Mouse (Mus musculus): ENCODE data around the gene Vmn2r115. TPM values are rescaled to one million over a fixed set of nuclear protein-coding genes. Genes with fewer than 3 reads are reported as not detected.
"Not testable (repeated sequence)": the region's sequence is repeated elsewhere in the genome, so short reads cannot be mapped to it uniquely, and the experiment has no call there.

Gene Vmn2r115
- not detected in 2 replicates for polyA plus RNA-seq (2015; fragmentation: Nextera tagmentation; extraction: Ambion mirVana)

DNA sequence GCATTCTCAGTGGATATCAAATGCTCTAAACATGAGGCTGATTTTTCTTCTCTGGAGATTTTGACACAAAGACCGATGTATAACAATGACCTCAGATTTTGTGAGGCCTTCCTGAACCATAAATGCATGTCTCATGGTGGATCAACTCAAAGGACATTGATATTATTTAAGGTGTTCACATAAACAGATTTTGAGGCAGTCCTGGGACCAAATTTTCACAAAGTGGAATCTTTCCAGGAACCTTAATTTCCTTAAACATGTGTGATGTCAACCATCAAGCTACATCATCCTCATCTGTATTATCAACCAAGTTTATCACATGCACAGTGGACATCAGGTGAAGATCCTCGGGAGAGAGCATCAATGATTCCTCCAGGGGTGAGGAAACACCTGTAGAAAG is at the start of gene Vmn2r115:
Vmn2r115 (plus strand) TSS at position 301 of the 400 bp plus-strand sequence.
- not testable (repeated sequence) for H3K9me3 ChIP-seq; H3K4me1 ChIP-seq; H3K27me3 ChIP-seq (replicated peaks); H3K4me2 ChIP-seq; ATAC-seq (ENCODE audit: insufficient read depth, low FRiP score, low read depth); H3K27ac ChIP-seq; H3K36me3 ChIP-seq; H3K9ac ChIP-seq; H3K4me3 ChIP-seq (replicated peaks)
- WGBS = 44% methylated on average over 2 of the region's 2 CpGs

DNA sequence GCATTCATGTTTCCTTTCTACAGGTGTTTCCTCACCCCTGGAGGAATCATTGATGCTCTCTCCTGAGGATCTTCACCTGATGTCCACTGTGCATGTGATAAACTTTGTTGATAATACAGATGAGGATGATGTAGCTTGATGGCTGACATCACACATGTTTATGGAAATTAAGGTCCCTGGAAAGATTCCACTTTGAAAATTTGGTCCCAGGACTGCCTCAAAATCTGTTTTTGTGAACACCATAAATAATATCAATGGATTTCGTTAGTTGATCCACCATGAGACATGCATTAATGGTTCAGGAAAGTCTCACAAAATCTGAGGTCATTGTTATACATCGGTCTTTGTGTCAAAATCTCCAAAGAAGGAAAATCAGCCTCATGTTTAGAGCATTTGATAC is 31.1 kb upstream of the Vmn2r115 start, which contains the start of gene Vmn2r114:
Vmn2r114 (minus strand) TSS at position 101 of the 400 bp plus-strand sequence.
- not testable (repeated sequence) for H3K4me2 ChIP-seq; H3K27me3 ChIP-seq (replicated peaks); H3K4me1 ChIP-seq; H3K9ac ChIP-seq; H3K36me3 ChIP-seq; H3K4me3 ChIP-seq (replicated peaks); H3K27ac ChIP-seq; ATAC-seq (ENCODE audit: insufficient read depth, low FRiP score, low read depth); H3K9me3 ChIP-seq
- WGBS = 76% methylated on average over 2 of the region's 2 CpGs

DNA sequence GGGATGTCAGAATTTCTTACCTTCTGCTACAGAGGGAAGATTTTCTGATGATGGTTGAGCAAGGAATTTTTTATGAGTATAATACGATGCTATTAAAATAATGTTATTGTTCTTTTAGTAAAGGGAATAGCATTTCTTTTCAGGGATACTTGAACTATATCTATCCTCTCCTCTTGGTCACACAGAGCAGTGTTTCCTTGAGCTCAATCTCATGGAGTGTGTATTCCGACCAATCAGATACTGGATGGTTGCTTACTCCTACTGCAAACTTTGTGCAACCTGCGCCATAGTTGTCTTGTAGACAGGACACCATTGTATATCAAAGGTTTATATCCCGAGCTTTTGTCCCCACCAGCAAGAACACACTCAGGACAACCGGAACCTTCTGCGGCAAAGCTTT is 12.9 kb upstream of the Vmn2r115 start:
- H3K4me3 ChIP-seq (replicated peaks) = no peak overlapping the region
- WGBS = 73% methylated on average over 6 of the region's 6 CpGs
- no peak for ATAC-seq (ENCODE audit: insufficient read depth, low FRiP score, low read depth)
- H3K27ac ChIP-seq = no peak overlapping the region
- no peaks in the 10 kb centered on the region for H3K9me3 ChIP-seq
- H3K27me3 ChIP-seq (replicated peaks) = no peaks in the 10 kb centered on the region
- H3K4me2 ChIP-seq = no peak overlapping the region
- H3K4me1 ChIP-seq = no peaks in the 10 kb centered on the region
- no peak overlapping the region for H3K9ac ChIP-seq
- H3K36me3 ChIP-seq = no peaks in the 10 kb centered on the region

DNA sequence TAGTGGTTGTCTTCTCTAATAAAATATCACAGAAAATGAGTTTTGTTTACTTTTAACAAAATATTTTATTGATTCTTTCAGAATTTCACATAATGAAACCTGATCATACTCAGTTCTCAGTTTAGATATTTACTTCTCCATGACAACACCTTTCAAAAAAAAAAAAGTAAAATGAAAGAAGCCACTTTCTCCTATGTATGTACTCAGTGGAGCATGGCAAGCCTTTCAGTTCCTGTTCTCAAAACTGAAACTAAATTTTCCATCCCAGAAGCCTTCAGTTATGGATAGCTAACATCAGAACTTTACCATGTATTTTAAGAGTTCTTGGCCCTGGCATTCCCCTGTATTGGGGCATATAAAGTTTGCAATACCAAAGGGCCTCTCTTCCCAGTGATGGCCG is 8.1 kb downstream of the Vmn2r115 start:
- H3K36me3 ChIP-seq = no peaks in the 10 kb centered on the region
- no peak overlapping the region for H3K4me2 ChIP-seq
- H3K4me3 ChIP-seq (replicated peaks) = no peak overlapping the region
- H3K9me3 ChIP-seq = no peaks in the 10 kb centered on the region
- no peak for ATAC-seq (ENCODE audit: insufficient read depth, low FRiP score, low read depth)
- 72% methylated on average over 1 of the region's 1 CpGs for WGBS
- no peaks in the 10 kb centered on the region for H3K4me1 ChIP-seq
- H3K27me3 ChIP-seq (replicated peaks) = no peaks in the 10 kb centered on the region
- no peak overlapping the region for H3K9ac ChIP-seq
- no peak overlapping the region for H3K27ac ChIP-seq

DNA sequence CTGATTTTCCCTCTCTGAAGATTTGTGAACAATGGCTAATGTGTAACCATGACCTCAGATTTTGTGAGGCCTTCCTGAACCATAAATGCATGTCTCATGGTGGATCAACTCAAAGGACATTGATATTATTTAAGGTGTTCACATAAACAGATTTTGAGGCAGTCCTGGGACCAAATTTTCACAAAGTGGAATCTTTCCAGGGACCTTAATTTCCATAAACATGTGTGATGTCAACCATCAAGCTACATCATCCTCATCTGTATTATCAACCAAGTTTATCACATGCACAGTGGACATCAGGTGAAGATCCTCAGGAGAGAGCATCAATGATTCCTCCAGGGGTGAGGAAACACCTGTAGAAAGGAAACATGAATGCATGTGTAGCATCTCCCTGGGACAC is 40.8 kb downstream of the Vmn2r115 start, which contains the start of gene Vmn2r116:
Vmn2r116 (plus strand) TSS at position 301 of the 400 bp plus-strand sequence.
- H3K27ac ChIP-seq = not testable (repeated sequence)

More for the DNA sequence above, 40.8 kb downstream of the Vmn2r115 start, which contains the start of gene Vmn2r116:
- not testable (repeated sequence) for H3K4me3 ChIP-seq (replicated peaks); H3K27me3 ChIP-seq (replicated peaks); ATAC-seq (ENCODE audit: insufficient read depth, low FRiP score, low read depth); H3K9ac ChIP-seq; H3K9me3 ChIP-seq; H3K36me3 ChIP-seq; H3K4me1 ChIP-seq; H3K4me2 ChIP-seq

Other genes starting within 250 kb of the Vmn2r115 start
- gene Zfp40, start 150.5 kb upstream of the Vmn2r115 start, polyA plus RNA-seq (2015; fragmentation: Nextera tagmentation; extraction: Ambion mirVana) = 9.7 and 10.3 TPM in 2 replicates
- gene Vmn2r114, start 31.2 kb upstream of the Vmn2r115 start, polyA plus RNA-seq (2015; fragmentation: Nextera tagmentation; extraction: Ambion mirVana) = not detected in 2 replicates
- gene Vmn2r116, start 40.9 kb downstream of the Vmn2r115 start, polyA plus RNA-seq (2015; fragmentation: Nextera tagmentation; extraction: Ambion mirVana) = not detected in 2 replicates
- gene Vmn2r117, start 136.0 kb downstream of the Vmn2r115 start, polyA plus RNA-seq (2015; fragmentation: Nextera tagmentation; extraction: Ambion mirVana) = not detected in 2 replicates
- 16.1 and 18.8 TPM in 2 replicates for gene Zfp213, start 220.5 kb downstream of the Vmn2r115 start, polyA plus RNA-seq (2015; fragmentation: Nextera tagmentation; extraction: Ambion mirVana)

All from stomach, embryonic 15.5 days (tissue).